In the genomic region with DNA sequence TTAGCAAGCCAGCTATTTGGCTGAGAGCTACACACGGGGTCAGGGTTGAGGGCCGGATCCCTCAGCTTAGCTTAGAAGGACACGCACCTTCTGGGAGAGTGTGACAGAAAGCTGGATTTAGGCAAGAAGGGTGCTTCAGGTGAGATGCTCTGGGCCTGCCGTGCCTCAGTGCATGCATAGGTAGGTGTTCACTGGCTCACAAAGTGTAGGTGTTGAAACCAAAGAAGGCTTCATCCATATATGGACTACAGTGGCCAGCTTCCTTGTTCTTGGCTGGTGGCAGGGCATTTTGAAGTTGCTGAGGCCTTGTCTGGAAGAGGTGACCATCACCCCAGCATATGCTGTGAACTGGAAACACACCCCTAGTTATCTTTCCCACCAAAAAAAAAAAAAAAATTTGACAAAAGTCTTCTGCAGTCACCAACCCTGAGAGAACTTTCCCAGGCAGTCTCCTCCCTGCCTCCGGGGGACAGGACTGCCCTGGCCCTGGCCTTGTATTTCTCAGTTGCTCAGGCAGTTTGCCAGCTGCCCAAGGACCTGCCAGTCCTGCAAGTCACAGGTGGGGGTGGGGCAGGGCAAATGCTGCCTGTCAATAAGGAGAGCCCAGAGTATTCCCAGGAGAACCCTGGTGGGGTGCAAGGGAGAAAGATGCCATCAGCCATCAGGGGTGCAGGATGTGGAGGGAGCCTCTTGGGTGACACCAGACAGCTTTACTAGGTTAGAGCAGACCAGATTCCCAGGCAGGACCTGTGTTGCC, we compare ENCODE assay signal across 8 mouse cellular contexts. TPM values are rescaled to one million over a fixed set of nuclear protein-coding genes. Genes with fewer than 3 reads are reported as not detected.
DNase-seq lines count a peak whose midpoint lies in the region; TF ChIP-seq lines count a peak whose summit lies in the region.

No protein-coding gene starts in this region.

- TF ChIP-seq POLR2A in lung, adult 2 months (IDR thresholded peaks at IDR 0.05; ENCODE audit: borderline replicate concordance, extremely low read depth, low read depth, low read length) = peak; percentile 28; the same call in 1 of the 2 replicates

- peaks cover 32% of the 10 kb centered on the region for H3K4me1 ChIP-seq in lung, adult 2 months (ENCODE audit: control insufficient read depth, insufficient read depth, low read length)

- WGBS in lung, adult 2 months = 26% methylated on average over 5 of the region's 5 CpGs

- H3K4me3 ChIP-seq in lung, adult 2 months (replicated peaks; ENCODE audit: extremely low read depth, low read depth, low read length) = peak overlapping the region; percentile 19

- peak; percentile 54 for DNase-seq in right cerebral cortex, postnatal 4 days
- no peak for DNase-seq in right cerebral cortex, postnatal 25 days
- peak; percentile 82 to 85 for DNase-seq in cerebellum, postnatal 10 days
- DNase-seq in heart, adult 18-20 months = peak; percentile 80 to 82
- DNase-seq in kidney, adult 11 months = peak; percentile 81
- peak; percentile 80 for DNase-seq in lung, adult 2 months
- DNase-seq in spleen, postnatal 14 days (ENCODE audit: low spot score in 2 of 2) = peak; percentile 51 to 64
- DNase-seq in frontal cortex, postnatal 14 days (ENCODE audit: low spot score in 2 of 2) = no peak

- no peak for TF ChIP-seq CTCF in lung, adult 2 months (IDR thresholded peaks at IDR 0.05; ENCODE audit: insufficient read depth, low read length)

RNA-seq across cellular contexts. Expression of gene Actb, which starts 1.4 kb away (rescaled TPM):
- 1,000 to 10,000 TPM in 1 of 2 experiments, 100 to 1,000 TPM in 1; 875 to 1,008 TPM for total RNA-seq in heart, adult 18-20 months (2021)
- polyA plus RNA-seq in lung, adult 2 months (2012; rRNA removed) = 5,708 and 6,451 TPM in 2 replicates

RNA-seq across cellular contexts. Expression of gene Fbxl18, which starts 12.8 kb away (rescaled TPM):
- total RNA-seq in heart, adult 18-20 months (2021) = 1 to 10 TPM; 4.6 to 4.7 TPM
- 21.3 and 22.5 TPM in 2 replicates for polyA plus RNA-seq in lung, adult 2 months (2012; rRNA removed)

RNA-seq across cellular contexts. Expression of gene Fscn1, which starts 52.2 kb away (rescaled TPM):
- total RNA-seq in heart, adult 18-20 months (2021) = 10 to 100 TPM; 18.2 to 21.6 TPM
- polyA plus RNA-seq in lung, adult 2 months (2012; rRNA removed) = 21.0 and 26.3 TPM in 2 replicates

Comparison
In these comparisons a context has a peak if more than half of its experiments do, and no peak if none do; other contexts are left out.
1. DNase-seq: peak in right cerebral cortex, postnatal 4 days (single experiment), cerebellum, postnatal 10 days (2 of 2), heart, adult 18-20 months (2 of 2), kidney, adult 11 months (single experiment), lung, adult 2 months (single experiment) and spleen, postnatal 14 days (2 of 2); none in right cerebral cortex, postnatal 25 days (single experiment) and frontal cortex, postnatal 14 days (0 of 2).